Mouse (Mus musculus) liver, adult 2 months (tissue): ENCODE results near the gene Ckap2l.

Experiments used
- CTCF ChIP-seq: fragments of 200-500 bp; IDR thresholded peaks from 2 replicates; pipeline ENCODE4 v1.5.1; 2011; ENCODE audit warnings: low read depth, low read length, control low read depth
- POLR2A ChIP-seq: fragments of 200-500 bp; IDR thresholded peaks from 2 replicates; pipeline ENCODE4 v1.6.1; 2011; ENCODE audit warnings: low read length, control low read depth; ENCODE audit not compliant: insufficient read depth; ENCODE audit errors: extremely low read depth

DNA sequence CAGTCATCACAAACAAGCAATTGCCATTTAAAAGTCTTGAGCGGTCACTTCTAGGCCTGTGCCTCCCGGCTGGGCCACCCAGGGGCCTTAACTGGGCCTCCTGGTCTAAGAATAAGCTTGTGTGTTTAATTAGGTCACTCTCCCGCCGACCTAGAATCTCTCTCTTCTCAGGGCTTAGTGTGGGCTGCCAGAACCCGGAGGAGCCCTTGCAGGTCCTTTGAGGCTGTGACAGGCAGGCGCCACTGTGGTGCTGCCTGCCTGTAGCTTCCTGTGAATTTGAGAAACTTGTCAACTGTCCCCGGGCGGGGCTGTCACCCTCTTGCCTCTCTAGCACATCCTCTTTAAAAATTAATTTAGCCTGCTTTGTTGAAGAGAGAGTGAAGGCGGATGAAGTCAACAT is 53.2 kb downstream of the Ckap2l start:
- TF ChIP-seq POLR2A (no peak), CTCF (no peak)
